Mouse (Mus musculus) limb, embryonic 11.5 days (tissue): ENCODE results near the gene Hoxd3. TPM values are rescaled to one million over a fixed set of nuclear protein-coding genes. Genes with fewer than 3 reads are reported as not detected.
A peak's percentile ranks its signal among the peaks of the same experiment; 100 is the strongest.

Experiments used
- ATAC-seq: fragments of 200-750 bp; cut with Nextera tagmentation; 2 replicates; pipeline ENCODE4 v1.8.0; 2017; ENCODE audit warnings: low read depth; ENCODE audit not compliant: insufficient number of reproducible peaks, low FRiP score, low TSS enrichment
- DNase-seq: peaks from one replicate; pipeline ENCODE4 v3.0.0-alpha.2; 2015; ENCODE audit warnings: low spot score
- H3K27ac ChIP-seq: fragments of 300-500 bp; sonication (generic); replicated peaks from 2 replicates; pipeline ENCODE4 v1.5.1; 2014; ENCODE audit warnings: low read depth, mild to moderate bottlenecking, low read length
- H3K27me3 ChIP-seq: fragments of 300-500 bp; sonication (generic); 2 replicates; pipeline ENCODE4 v1.6.1; 2014; ENCODE audit warnings: mild to moderate bottlenecking, low read length, mixed read lengths; ENCODE audit not compliant: control insufficient read depth, insufficient read depth
- H3K36me3 ChIP-seq: fragments of 300-500 bp; sonication (generic); 2 replicates; pipeline ENCODE4 v1.6.1; 2014; ENCODE audit warnings: mild to moderate bottlenecking, low read length, moderate library complexity, mixed read lengths; ENCODE audit not compliant: control insufficient read depth, insufficient read depth
- H3K4me1 ChIP-seq: fragments of 300-500 bp; sonication (generic); 2 replicates; pipeline ENCODE4 v1.6.1; 2014; ENCODE audit warnings: low read length, mixed read lengths; ENCODE audit not compliant: control insufficient read depth, insufficient read depth
- H3K4me2 ChIP-seq: fragments of 300-500 bp; sonication (generic); 2 replicates; pipeline ENCODE4 v1.6.1; 2014; ENCODE audit warnings: low read depth, mild to moderate bottlenecking, moderate library complexity; ENCODE audit not compliant: severe bottlenecking
- H3K4me3 ChIP-seq: fragments of 300-500 bp; sonication (generic); 2 replicates; pipeline ENCODE4 v1.5.1; 2014; ENCODE audit warnings: low read depth, low read length
- H3K9ac ChIP-seq: fragments of 300-500 bp; sonication (generic); 2 replicates; pipeline ENCODE4 v1.6.1; 2014; ENCODE audit warnings: mild to moderate bottlenecking, low read length
- H3K9me3 ChIP-seq: fragments of 300-500 bp; sonication (generic); 2 replicates; pipeline ENCODE4 v1.6.1; 2016; ENCODE audit warnings: low read length; ENCODE audit not compliant: control insufficient read depth
- WGBS: fragments of 180-500 bp; shearing (Covaris S2); extraction: QIAGEN DNeasy Blood & Tissue Kit; methylation state at CpG from one replicate; pipeline ENCODE4 v1.1.7; 2014; 5-methylcytosine and 5-hydroxymethylcytosine counted together
- polyA plus RNA-seq: library from polyadenylated mRNA; unstranded; fragments of >200 nt; fragmentation: Nextera tagmentation; extraction: Ambion mirVana; gene quantifications from 2 replicates; pipeline ENCODE4 v1.2.1, GENCODE M21; 2014

The Hoxd3 gene
- polyA plus RNA-seq, 1 experiment from 2014 or later = 1.2 TPM

DNA sequence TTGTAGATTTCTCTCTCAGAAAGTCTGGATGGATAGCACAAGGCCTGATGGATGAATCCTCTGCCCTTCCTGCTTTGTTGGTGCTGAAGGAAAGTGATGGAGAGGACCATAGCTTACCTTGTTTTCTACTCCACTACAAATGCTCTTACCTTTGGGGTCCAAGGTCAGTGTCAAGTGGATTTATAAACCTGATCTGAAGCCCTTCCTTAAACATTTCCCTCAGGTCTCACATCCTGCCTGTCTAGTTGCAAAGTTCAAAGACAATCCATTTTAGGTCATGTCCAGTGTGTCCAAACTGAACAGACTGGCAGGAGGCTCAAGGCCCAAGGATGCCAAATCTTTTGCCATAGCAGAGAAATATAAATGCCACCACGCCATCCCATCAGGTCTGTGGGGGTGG, 40.1 kb downstream of the Hoxd3 start:
- peaks cover 18% of the 10 kb centered on the region for H3K4me1 ChIP-seq
- H3K27ac ChIP-seq = no peak overlapping the region
- WGBS = 100% methylated on average over 1 of the region's 1 CpGs
- H3K4me2 ChIP-seq = no peak overlapping the region
- no peak for DNase-seq
- no peak overlapping the region for H3K9ac ChIP-seq
- H3K4me3 ChIP-seq = no peak overlapping the region
- H3K36me3 ChIP-seq = no peaks in the 10 kb centered on the region
- no peak for ATAC-seq
- H3K9me3 ChIP-seq = no peaks in the 10 kb centered on the region
- H3K27me3 ChIP-seq = peaks cover 46% of the 10 kb centered on the region

DNA sequence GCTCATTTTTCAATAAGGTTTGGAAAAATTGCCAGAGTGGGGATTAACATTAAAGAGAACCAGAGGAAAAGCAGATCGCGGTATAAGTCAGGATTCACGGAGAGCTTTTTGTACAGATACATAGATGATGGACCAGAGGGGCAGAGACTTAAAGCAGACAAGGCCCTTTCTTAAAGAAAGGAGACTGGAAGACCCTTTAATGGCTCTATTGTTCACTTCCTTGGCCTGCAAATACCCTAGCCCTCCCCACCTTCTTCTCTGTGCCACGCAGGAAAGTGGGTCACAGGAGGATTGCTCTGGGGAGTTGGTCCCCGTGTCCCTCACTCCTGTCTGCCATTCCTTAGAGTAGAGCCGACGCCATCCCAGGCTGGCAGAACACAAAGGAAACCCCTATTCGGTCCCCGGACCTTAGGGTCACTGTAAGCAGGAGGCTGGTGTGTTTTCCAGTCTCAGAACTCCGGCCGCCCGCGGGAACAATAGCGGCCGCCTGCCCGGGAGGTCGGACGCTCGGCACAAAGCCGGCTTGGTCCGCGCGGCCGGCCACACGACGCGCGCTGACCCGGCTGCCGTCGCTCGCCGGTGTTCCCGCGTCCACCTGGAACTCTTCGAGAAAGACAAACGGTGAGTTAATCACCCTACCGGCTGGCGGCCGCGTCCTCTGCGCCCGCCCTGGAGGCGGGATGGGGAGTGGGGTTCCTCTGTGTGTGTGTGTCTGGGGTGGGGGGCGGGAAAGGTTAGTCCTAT, 40.9 kb downstream of the Hoxd3 start:
- Histone ChIP-seq H3K9ac (peak overlapping the region; percentile 74), H3K36me3 (no peaks in the 10 kb centered on the region), H3K4me1 (peaks cover 16% of the 10 kb centered on the region; the same call in 1 of the 2 replicates), H3K4me3 (peak overlapping the region; percentile 35), H3K4me2 (peak overlapping the region; percentile 75), H3K27ac (no peak overlapping the region), H3K9me3 (no peaks in the 10 kb centered on the region), H3K27me3 (peaks cover 38% of the 10 kb centered on the region)
- peak; percentile 71 for DNase-seq
- WGBS = 2% methylated on average over 45 of the region's 45 CpGs
- ATAC-seq = peak; percentile 67; the same call in 1 of the 2 replicates

DNA sequence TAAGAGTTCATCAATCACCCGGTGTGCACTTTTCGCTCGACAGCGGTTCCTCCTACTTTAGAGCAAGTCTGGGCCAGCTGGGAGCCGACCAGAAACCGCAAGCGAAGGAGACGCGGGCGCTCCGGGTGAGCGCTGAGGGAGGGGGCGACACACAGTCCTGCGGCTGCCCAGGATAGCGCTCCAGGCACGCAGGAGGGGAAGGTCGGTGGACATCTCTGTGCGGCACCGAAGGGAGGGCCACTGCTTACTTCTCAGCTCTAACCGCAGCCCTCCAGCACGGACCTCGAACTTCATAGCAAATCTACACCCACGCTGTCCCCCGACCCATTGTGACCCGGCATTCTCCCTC, 41.4 kb downstream of the Hoxd3 start:
- WGBS = under 1% methylated on average over 25 of the region's 25 CpGs
- DNase-seq = no peak
- ATAC-seq = peak; percentile 64

DNA sequence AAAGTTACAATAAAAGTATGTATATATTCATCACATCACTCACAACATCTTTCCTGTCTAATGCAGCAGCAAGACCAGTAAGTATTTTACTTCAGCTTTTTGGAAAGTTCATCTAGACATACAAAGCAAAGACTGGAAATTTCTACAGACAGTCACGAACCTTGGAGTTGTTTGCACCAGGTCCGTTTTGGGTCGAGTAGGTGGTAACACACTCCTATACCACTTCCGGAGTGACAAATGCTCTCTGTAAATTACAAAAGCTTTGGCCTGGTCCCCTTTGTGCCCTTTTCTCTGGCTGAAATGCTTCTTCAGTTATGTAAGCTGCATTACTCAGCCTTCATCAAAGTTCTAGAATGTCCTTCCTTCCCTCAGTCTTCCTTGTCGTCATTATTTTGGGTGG, 42.0 kb downstream of the Hoxd3 start:
- no peak overlapping the region for H3K4me2 ChIP-seq
- ATAC-seq = no peak
- H3K36me3 ChIP-seq = no peaks in the 10 kb centered on the region
- no peak for DNase-seq
- H3K9me3 ChIP-seq = no peaks in the 10 kb centered on the region
- H3K27me3 ChIP-seq = peaks cover 32% of the 10 kb centered on the region
- H3K9ac ChIP-seq = no peak overlapping the region
- no peak overlapping the region for H3K27ac ChIP-seq
- H3K4me3 ChIP-seq = no peak overlapping the region
- WGBS = 27% methylated on average over 5 of the region's 5 CpGs
- H3K4me1 ChIP-seq = peaks cover 16% of the 10 kb centered on the region; the same call in 1 of the 2 replicates

More for the DNA sequence above, 41.4 kb downstream of the Hoxd3 start:
- H3K9ac ChIP-seq = peak overlapping the region; percentile 74
- H3K9me3 ChIP-seq = no peaks in the 10 kb centered on the region
- peak overlapping the region; percentile 35 for H3K4me3 ChIP-seq
- no peaks in the 10 kb centered on the region for H3K36me3 ChIP-seq
- no peak overlapping the region for H3K27ac ChIP-seq
- H3K4me1 ChIP-seq = peaks cover 16% of the 10 kb centered on the region; the same call in 1 of the 2 replicates
- H3K27me3 ChIP-seq = peaks cover 36% of the 10 kb centered on the region
- peak overlapping the region; percentile 75 for H3K4me2 ChIP-seq

DNA sequence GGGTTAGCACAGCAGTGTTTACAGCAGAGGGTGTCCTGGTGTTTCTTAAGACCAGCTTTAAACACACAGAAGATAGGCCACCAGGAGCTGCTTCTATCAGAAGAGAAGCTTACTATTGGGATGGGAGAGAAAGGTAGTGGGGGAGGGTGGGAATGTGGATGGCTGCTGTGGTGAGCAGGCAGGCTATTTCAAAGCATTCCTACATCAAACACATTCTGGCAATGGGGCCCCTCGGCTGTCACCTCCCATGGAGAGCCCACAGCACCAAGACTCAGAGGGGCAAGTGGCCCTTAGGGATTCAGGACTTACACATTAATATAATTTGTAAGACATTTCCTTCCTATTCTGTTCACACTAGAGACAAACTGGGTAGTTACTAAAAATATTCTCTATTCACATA, 48.4 kb downstream of the Hoxd3 start:
- H3K9me3 ChIP-seq = no peaks in the 10 kb centered on the region
- no peak overlapping the region for H3K27ac ChIP-seq
- no peaks in the 10 kb centered on the region for H3K36me3 ChIP-seq
- no peak overlapping the region for H3K4me2 ChIP-seq
- H3K27me3 ChIP-seq = peaks cover 33% of the 10 kb centered on the region
- H3K4me3 ChIP-seq = no peak overlapping the region
- ATAC-seq (no peak), DNase-seq (no peak)
- H3K9ac ChIP-seq = no peak overlapping the region
- WGBS = 0% methylated on average over 1 of the region's 1 CpGs
- peaks cover 20% of the 10 kb centered on the region for H3K4me1 ChIP-seq

DNA sequence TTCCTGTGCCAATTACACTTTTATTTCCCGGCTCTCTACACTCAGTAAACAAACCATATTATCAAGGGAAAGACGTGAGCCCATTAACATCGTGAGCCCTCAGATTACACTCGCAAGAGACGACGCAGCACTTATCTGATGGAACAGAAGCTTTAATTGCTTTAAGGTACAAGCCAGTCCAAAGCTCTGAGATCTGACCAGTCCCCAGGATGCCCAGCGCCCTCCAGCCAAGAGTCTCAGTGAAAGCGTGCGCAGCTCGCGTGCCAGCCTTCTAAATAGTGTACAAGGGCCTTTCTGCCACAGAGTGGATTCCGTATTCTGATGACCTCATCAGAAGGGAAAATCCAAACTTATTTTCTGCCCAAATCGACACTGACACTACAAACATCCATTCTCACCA, 50.2 kb downstream of the Hoxd3 start:
- no peak for ATAC-seq
- Histone ChIP-seq H3K27ac (no peak overlapping the region), H3K36me3 (no peaks in the 10 kb centered on the region), H3K9ac (no peak overlapping the region), H3K4me2 (peak overlapping the region; percentile 95), H3K9me3 (no peaks in the 10 kb centered on the region), H3K27me3 (peaks cover 33% of the 10 kb centered on the region), H3K4me3 (peak overlapping the region; percentile 51), H3K4me1 (peaks cover 20% of the 10 kb centered on the region)
- DNase-seq = no peak
- 2% methylated on average over 13 of the region's 13 CpGs for WGBS

DNA sequence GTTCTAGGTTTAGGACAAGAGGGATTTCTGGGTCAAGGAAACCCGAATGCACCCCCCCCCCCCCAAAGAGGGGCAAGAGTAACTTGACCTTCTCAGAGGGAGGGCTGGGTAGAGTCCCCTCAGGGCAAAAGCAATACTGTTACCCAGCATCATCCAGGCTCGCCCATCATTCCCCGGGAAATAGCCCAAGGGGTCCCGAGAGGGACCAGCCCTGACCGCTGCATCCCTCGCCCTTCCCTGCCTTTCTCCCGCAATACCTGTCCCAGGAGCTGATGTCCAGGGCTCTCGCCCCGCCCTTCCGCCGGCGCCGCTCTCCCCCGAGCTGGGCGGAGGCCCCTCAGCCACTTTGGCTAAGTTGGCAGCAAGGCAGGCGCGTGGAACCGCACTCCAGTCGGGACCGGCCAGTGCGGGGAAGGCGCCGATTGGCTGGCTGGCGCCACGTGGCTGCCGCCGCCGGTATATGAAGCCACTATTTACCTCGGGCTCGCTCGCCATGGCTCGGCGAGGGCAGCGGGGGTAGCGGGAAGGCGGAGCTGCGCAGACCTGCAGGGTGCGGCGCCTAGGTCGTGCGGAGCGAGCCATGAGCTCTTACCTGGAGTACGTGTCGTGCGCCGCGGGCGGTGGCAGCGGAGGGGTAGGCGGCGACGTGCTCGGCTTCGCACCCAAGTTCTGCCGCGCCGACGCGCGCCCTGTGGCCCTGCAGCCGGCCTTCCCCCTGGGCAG, 51.0 kb downstream of the Hoxd3 start, which contains the start of gene Hoxd1:
Hoxd1 (plus strand) TSS at position 459 of the 723 bp plus-strand sequence.
- WGBS = under 1% methylated on average over 61 of the region's 61 CpGs
- peak; percentile 83 for DNase-seq
- Histone ChIP-seq H3K4me1 (peaks cover 20% of the 10 kb centered on the region), H3K9me3 (no peaks in the 10 kb centered on the region), H3K4me2 (peak within 1 kb of the TSS; percentile 95), H3K27me3 (peaks cover 33% of the 10 kb centered on the region), H3K36me3 (no peaks in the 10 kb centered on the region), H3K4me3 (peak within 1 kb of the TSS; percentile 51), H3K9ac (peak within 1 kb of the TSS; percentile 27; the same call in 1 of the 2 replicates), H3K27ac (no peak within 1 kb of the TSS)
- ATAC-seq = peak; percentile 70

DNA sequence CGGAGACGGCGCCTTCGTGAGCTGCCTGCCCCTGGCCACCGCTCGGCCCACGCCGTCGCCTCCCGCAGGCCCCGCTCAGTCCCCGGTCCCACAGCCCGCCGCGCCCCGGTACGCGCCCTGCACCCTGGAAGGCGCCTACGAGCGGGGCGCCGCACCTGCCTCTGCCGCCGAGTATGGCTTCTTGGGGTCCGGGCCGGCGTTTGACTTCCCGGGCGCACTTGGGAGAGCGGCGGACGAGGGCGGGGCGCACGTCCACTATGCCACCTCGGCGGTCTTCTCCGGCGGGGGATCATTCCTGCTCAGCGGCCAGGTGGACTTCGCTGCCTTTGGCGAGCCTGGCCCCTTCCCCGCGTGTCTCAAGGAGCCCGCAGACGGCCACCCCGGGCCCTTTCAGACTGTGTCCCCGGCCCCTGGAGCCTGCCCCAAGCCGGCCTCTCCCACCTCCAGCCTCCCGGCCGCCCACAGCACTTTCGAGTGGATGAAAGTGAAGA, 51.6 kb downstream of the Hoxd3 start:
- ATAC-seq = no peak; the same call in 1 of the 2 replicates
- Histone ChIP-seq H3K4me3 (peak overlapping the region; percentile 51), H3K9me3 (no peaks in the 10 kb centered on the region), H3K27ac (no peak overlapping the region), H3K27me3 (peaks cover 33% of the 10 kb centered on the region), H3K4me1 (peaks cover 20% of the 10 kb centered on the region), H3K4me2 (peak overlapping the region; percentile 95), H3K9ac (peak overlapping the region; percentile 27; the same call in 1 of the 2 replicates), H3K36me3 (no peaks in the 10 kb centered on the region)
- under 1% methylated on average over 38 of the region's 53 CpGs for WGBS
- DNase-seq = peak; percentile 50
